Mouse (Mus musculus): ENCODE data around the gene Ank.

DNA sequence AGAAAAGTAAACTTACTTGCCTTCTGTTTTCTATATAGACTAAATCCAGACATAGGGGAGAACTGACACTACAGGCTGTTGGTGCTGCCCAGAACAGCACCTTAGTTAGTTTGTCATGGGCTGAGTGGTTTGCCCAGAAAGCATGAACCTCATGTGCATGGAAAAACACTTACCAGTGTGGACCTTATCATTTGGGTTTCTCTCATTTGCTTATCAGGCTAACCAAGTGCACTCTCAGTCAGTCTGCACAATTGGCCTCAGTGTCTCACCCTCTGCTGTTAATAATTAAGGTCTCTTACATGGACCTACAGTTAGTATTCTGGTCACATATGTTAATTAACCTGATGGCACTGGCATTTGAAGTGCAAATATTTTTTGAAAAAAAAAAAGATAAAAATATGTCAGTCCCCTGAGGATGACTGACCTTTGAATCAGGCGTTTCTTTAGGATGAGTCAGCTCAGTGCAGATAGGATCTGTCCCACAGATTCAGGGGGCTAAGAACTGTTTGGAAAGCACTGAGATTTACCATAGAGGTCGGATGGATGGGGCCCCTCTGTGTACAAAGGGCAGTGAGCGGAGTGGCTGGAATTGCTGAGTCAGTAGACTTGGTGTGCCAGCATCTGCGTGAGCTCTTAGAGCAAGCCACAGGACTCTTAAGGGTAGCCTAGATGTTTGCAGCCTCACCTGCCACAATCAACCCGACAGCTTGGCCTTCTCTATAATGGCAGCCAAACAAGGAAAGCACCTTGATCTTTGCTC lies 39.8 kb downstream of the Ank start:
- TF ChIP-seq CTCF (IDR thresholded peaks at IDR 0.05; ENCODE audit: borderline replicate concordance, extremely low read depth, insufficient read depth, insufficient read length) (no peak), POLR2A (IDR thresholded peaks at IDR 0.05; ENCODE audit: borderline replicate concordance, extremely low read depth, insufficient read depth, insufficient read length, poor library complexity, severe bottlenecking) (no peak)
